Mouse (Mus musculus) c-Kit-positive CD71-negative TER-119-negative erythroid progenitor cells, embryonic 14.5 days (primary cell): ENCODE measurements around the gene Atg14.
"Not testable (repeated sequence)": the region's sequence is repeated elsewhere in the genome, so short reads cannot be mapped to it uniquely, and the experiment has no call there.

Source experiments
- DNase-seq: peaks from one replicate; pipeline ENCODE4 v3.0.0-alpha.2; 2013; ENCODE audit warnings: low read depth

Gene Atg14

DNA sequence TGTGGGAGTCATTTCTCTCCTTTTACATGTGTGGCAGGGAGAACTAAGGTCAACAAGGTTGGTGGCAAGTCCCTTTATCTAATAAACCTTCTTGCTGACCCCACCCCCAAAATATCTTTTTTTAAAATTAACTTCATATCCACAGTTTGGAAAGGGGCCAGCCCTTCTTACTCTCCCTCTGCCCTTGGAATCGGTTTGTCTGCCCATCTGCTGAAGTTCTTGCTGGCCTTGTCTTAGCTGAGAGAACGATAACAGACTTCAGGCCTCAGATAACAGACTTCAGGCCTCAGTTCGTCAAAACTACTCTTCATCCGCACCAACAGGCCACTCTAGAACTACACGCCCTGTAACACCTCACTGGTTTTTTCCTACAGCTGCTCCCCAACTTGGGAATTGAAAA lies 26.2 kb downstream of the Atg14 start:
- no peak for DNase-seq

DNA sequence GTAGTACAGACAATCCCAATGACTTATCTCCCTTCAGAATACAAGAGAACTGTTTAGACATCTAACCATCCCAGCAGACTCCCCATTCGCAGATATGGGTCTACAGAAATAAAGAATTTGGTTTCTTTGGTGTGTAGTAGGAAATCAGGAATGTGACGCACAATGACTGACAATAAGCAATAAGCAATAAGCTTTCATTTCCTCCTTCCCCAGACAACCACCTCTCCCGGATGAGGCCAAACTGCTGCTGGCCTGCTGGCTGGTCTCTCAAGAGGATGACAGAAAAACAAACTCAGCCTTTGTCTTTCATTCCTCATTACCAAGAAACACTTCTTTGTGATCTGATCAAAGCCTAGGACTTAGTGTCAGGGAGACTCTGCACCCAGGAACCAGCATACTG lies 28.2 kb downstream of the Atg14 start:
- no peak for DNase-seq

DNA sequence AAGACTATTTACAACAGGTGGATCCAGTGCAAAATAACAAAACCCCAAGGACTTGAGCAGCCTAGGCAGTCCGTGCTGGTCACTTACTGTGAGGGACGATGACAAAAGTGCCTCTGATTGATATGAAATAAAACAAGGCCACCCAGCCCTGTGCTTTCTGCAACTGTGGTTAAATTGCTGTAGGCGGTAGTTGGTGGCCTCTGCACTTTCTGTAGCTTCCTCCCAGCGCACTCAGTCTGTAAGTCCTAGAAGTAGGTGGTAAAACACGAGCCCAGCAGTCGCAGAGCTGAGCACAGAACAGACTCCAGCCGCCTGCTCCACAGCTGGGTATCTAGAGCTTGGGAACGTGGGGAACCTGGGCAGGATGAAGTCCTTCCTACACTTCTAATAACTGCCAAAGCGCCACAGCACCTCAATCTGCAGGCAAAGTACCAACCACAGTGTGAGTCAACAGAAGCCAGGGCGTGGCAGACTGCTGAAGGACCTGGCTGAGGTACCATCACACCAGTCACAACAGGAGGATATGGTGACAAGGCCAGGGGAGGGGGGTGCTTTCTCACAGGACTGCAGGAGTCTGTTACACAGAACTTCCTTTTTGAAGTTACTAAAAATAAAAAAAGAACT lies 29.0 kb downstream of the Atg14 start:
- DNase-seq, result no peak

DNA sequence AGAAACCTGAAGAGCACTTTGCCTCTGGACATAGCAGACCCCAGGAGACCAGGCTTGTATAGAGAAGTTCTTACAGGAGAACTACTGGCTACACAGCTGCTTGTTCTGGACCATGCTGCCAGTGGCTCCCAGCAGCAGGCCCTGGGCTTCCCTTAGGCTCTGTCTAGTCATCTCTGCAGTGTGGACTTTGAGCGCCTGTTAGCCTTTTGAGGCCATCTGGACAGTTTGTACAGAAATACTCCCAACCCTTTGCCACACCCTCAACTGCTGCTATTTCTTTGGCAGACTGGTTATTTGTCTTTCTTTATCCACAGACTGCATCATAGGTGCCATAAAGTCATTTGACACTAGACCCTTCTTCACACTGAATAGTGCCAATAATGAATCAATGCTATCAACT lies 35.4 kb downstream of the Atg14 start:
- no peak for DNase-seq

DNA sequence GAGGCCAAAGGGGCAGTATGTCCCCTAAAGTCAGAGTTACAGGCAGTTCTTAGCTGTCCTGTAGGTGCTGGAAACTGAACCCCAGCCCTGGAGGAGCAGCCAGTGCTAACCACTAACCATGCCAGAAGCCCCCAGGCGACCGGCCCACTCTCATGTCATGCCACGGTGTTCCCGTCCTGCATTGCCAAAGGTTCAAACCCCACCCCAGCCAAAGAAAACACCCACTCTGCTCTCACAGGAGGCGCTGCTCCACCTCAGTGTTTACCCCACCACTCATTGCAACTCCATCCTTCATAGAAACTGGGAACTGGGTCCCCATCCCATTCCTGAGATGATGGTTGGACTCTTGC lies 36.3 kb downstream of the Atg14 start:
- DNase-seq, result no peak

DNA sequence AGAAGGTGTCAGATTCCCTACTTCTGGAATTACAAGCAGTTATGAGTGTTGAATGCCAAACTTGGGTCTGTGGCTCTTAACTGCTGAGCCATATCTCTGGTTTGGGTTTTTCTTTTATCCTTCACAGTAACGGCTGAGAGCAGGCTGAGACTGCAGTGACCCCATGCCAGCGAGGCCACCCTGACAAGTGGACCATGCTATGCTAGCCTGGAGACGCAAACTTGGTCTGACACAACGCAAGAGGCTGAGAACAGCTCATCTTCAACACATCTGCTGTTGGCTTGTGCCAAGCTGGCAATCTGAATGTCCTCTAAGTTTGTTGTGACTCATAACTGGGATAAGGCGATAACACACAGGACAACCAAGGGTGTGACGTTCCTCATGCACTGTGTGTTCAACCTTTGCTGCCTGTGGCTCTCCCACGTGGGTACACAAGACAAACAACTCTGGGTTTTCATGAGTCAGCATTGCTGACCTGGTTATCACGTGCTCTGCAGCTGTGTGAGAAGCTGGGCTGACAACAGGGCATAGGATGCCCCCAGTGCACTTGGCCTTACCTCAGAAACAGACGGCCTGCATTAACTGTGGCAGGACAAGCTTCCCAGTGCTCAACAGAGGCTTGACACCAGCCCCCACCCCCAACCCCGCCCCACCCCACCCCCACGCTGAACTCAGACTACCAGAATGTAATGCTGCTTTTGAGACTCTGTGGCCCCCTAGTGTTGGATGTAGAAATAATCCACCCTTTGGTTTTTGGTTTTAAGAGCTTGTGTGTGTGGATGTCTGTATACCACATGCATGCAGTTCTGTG lies 36.9 kb downstream of the Atg14 start:
- peak; percentile 60 for DNase-seq

DNA sequence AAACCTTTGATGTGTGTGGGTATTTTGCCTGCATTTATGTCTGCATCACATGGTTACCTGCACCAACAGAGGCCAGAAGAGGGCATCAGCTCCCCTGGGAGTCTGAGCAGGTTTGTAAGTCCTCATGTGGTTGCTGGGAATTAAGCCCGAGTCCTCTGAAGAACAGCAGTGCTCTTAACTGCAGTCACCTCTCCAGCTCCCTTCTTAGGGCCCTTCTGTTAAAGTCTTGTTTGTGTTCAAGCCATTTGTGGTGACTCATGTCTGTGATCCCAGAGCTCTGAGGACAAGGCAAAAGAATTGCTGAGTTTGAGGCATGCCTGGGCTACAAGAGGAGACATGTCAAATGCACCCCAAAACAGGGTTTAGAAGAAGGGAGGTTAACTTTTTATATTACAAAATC lies 38.0 kb downstream of the Atg14 start:
- no peak for DNase-seq

DNA sequence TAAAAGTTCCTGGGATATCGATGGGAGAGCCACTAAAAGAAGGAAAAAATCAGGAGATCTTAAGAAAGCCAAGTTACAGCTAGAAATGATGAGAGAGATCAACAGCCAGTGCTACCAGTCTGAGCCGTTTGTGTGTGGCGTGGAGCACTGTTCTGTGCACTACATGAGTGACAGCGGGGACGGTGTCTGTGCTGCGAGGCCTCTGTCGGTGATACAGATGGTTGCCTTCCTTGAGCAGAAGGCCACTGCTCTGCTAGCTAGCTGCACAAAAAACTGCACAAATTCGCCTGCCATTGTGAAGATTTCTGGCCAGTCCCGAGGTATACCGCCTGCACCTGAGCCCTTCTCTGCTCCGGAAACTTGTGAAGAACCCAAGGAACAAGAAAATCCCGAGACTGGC lies 40.9 kb downstream of the Atg14 start:
- DNase-seq, result not testable (repeated sequence)

DNA sequence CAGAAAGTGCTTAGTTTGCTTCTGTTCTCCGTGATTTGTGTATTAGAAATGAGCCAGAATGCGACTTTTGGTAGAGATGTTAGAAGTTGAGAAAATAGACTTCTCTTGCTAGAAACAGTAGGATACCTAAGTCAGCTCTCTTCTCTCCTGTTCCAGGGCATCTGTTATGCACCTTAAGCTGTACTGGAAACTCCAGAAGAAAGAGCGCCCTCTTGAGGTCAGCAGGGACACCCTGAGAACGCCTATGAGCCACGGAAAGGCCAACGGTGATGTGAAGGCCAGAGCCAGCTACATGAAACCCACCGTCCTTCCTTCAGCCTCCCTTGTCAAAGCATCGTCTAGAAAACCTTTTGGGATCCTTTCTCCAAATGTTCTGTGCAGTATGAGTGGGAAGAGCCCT lies 41.4 kb downstream of the Atg14 start:
- DNase-seq, result peak; percentile 58

DNA sequence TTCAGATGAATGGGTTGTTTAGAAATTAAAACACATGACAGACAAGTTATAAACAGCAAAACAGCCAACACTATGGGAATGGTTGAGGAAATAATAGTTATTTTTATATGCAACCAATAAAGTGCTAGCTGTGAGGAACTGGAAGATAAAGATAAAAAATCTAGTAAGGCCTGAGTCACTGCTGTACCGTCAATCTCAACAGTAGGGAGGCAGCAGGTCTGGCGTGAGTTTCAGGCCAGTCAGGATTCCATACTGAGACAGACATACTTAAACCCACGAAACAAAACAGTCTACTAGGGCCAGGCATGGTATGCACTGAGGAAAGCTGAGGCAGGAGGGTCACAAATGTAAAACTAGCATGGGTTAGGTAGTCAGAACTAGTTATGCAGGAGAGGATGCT lies 42.2 kb downstream of the Atg14 start:
- DNase-seq, result no peak

DNA sequence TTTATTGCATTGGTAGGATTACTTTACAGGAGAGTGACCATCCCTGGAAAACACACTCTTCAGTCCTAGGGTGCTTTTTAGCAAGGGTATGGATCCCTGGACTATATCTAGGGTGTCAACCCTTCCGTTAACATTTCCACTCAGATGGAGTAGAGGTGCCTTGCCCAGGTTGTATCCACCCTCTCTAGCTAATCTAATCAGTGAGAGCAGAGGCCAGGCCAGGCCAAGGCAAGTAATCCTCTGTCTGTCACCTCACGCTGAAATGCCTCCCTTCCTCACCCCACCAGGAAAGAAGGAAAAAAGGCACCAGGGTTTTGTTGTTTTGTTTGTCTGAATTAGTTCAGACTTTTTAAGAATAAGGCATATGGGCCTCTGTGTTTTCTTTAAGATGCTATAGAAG lies 42.6 kb downstream of the Atg14 start:
- no peak for DNase-seq

DNA sequence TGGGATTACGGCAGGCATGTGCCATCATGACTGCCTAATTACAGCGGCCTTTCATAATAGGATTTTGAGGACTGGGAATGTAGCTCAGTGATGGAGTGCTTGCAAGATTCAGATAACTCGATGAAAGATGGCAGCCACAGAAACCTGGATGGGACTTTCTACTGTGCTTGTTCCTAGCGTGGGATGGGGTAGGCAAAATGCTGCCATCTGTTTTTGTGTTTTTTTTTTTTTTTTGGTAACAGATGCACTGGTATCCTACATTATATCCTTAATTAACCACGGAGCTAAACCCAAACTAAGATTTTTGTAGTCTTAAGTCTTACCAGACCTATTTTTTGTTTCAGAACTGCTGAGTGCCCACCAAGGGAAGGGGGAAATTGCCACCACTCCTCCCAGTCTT lies 44.6 kb downstream of the Atg14 start:
- DNase-seq, result no peak

DNA sequence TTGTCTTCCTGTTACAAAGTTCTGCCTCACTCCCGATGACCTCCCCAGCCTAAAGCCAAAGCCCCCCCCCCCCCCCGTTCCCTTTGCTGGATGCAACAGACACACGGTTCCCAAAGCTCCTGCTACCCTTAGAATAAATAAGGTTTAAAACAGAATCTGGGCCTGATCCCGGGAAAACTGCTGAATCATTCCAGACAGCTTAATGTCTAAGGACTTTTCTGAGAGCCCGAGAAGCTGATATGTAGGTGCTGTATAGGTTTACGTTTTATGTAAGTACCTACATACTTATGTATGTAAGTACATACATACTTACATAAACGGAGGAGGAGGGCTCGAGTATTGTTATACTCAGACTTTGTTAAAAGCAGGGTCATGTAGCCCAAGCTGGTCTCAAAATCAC lies 45.1 kb downstream of the Atg14 start:
- no peak for DNase-seq

DNA sequence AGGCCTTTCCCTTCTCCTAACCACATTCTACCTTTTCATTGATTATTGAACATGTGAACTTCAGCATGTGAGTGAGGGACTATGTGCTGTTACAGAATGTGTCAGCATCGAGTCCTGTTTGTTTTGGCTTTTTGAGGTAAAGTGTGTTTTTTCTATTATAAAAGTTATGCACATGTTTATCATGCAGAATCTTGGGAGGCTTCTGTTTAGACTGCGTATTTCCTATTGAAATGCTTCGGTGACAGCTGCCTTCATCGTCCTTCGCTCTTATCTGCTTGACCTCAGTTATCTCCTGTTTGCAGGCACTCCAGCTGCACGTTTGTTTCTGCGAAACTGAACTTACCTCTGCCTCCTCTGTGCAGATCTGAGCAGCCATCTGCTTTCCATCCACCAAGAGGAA lies 48.1 kb downstream of the Atg14 start:
- no peak for DNase-seq

DNA sequence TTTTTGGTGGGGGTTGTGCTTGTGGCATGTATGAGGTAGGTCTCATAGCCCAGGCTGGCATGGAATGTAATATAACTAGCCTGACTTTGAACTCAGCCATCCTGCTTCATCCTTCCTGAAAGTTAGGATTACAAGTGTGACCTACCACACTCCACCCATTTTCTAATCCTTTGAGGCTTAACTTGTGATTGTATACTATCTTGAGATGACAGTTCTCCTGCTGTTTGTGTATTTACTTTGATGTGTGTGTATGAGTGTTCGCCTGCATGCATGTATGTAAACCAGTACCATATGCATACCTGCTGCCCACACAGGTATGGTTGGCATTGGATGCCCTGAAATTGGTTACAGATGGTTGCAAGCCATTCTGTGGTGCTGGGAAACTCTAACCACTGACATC lies 48.8 kb downstream of the Atg14 start:
- no peak for DNase-seq

DNA sequence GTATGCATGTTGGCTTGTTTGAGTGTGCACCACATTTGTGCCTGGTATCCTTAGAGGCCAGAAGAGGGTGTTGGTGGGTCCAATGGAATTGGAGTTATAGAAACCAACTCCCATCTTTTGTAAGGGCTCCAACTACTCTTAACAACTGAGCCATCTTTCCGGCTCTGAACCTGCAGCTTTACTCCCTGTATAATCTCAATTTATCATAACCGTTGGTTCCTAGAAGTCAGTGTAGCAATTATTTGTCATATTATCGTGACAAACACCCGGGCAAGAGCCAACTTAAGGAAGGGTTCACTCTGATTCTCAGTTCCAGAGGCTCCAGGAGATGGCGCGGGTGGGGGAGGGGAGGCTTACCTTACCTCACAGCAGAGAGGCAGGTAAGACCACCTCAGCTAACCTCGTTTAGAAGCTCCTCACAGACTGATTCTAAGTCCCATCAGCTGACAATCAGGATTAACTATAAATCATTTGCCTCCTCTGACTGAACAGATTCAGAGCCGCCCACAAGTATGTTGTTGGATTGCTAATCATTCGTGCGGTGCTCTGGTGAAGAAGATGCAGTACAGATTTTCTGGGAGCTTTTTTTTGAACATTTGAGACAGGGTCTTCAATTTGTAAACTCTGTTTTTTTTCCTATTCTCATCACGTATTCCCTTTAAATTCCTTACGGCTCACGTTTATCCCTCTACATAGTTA lies 49.5 kb downstream of the Atg14 start:
- no peak for DNase-seq

DNA sequence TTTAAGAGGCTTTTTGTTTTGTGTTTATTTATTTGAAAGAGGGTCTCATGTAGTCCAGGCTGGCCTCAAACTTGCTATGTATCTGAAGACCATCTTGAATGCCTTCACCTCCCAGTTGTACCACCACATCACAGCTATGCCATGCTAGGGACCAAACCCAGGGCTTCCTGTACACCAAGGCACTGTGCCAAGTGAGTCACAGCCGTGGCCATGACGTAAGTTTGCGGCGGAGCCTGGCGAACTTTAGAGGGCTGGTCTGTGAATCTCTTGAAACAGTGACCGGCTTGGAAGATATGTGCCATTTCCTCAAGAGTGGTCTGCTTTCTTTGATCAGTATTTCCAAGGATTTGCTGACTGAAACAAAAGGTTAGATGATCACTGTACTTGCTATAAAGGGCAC lies 51.8 kb downstream of the Atg14 start:
- DNase-seq, result no peak

DNA sequence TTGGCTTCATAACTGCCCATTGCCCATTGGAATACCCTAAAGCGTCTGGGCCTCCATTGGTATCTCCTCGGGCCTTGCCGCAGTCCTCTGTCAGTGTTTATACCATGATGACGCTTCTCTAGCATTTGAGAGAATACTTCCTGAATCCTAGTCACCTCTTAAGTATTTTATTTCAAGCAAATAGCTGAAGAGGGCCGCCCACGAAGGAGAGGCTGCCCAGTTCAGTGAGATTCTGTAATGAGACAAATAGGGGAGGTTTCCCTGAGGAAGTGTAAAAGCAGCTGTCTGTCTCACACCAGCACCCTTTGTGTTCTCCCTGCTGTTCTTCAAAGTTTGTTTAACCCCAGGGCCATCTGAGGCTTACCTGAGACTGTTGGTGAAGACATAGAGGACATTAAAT lies 53.7 kb downstream of the Atg14 start:
- no peak for DNase-seq

DNA sequence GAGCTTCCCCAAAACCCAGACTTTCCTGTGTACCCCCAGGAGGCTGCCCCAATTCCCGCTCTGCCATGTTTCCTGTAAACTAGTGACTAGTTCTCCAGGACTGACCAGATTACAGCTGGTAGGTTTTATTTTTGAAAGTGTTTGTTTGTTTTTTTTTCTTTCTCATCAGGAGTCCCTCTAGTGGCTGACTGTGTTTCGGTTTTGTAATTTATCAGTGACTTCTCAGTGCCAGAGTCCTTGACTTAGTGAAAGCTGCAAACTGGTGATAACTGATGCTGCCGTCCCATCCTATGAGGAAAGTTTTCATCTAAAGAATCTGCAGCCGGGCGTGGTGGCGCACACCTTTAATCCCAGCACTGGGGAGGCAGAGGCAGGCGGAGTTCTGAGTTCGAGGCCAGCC lies 54.8 kb downstream of the Atg14 start:
- DNase-seq, result peak; percentile 28

DNA sequence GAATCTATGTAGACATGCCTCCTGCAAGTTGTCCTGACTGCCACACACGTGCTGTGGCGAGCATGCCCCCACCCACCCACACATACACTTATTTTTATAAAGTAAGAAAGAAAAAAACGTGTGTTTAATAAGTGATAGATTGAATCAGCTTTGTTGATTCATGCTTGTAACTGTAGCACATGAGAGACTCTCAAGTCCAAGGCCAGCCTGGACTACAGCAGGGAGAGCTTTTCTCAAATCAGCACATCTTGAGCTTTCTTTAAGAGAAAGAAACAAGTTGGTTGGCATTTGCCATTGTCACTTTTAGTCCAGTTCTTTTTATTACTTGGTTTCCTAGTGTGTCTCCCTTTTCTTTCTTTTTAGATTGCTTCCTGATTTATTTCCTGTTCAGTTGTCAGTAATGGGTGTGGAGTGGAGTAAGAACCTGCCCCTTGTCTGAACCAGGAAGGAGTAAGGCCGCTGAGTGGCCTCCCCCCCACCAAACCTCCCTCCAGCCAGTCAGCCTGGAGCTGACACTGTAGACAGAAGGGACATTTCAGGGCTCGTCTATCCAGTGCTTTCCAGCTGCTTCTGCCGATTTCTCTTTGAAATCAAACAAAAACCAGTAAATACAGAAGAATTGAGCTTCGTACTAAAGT lies 55.5 kb downstream of the Atg14 start:
- DNase-seq, result no peak

DNA sequence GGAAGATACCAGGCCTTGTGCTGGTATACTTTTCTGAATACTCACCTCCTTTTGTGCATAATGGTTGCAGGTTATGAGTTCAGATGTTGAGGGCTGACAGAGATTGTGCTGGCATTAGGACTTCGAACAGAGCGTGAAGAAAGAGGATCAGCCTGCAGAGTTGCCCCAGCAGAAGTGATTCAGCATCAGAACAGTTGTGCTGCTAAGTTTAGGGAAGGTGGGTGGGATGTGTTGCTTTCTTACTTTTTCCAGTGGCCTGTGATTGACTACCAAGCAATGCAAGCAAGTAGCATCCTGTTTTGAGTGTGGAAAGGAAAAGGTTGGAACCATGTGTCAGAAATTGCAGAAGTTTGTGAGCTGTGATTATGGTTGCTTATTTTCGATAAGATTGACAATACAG lies 56.8 kb downstream of the Atg14 start:
- DNase-seq, result no peak

DNA sequence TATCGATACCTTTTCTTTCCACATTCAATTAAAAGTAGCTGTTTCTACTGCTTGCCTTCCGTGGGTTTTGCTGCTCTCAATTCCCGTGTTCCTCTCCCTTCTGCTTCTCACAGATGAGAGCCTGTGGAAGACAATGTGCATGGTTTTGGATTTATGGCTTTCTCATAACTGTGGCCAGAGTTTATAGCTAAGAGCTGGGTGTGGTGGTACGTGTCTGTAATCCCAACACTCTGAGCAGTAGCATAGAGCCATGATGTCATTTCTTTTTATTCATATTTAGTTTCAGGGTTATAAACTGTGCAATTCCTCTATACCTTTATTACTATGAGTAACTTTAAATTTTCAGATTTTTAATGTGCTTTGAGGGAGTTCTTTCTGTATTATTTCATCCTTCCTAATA lies 60.2 kb downstream of the Atg14 start:
- no peak for DNase-seq

DNA sequence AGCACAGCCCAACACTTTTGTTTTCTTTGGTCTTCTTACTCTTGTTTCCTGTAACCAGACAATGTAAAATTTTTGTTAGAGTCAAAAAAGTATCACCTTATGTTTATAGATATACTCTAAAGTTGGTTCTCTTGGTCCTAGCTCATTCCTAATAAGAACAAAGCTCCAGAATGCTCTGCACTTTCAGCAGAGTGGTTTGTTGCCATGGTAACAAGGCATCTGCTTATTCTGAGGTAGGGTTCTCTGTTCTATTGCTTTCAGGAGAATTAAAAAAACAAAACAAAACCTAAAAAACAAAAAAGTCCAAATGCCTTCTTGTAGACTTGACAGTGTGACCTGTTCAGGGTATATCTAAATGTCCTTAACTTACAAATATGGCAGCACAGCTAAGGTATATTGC lies 62.4 kb downstream of the Atg14 start:
- DNase-seq, result no peak
